Mouse (Mus musculus): ENCODE data around the gene L3mbtl1.

Gene L3mbtl1

GRCm38 (mm10) chr2:162943931-162944330 is 659 bp downstream of the L3mbtl1 start:
- no peak for DNase-seq (ENCODE audit: extremely low spot score, low spot score)

- no peak for DNase-seq (ENCODE audit: extremely low spot score, low spot score)
Observed at GRCm38 (mm10) chr2:162946964-162947363, 3.7 kb downstream of the L3mbtl1 start.

DNA sequence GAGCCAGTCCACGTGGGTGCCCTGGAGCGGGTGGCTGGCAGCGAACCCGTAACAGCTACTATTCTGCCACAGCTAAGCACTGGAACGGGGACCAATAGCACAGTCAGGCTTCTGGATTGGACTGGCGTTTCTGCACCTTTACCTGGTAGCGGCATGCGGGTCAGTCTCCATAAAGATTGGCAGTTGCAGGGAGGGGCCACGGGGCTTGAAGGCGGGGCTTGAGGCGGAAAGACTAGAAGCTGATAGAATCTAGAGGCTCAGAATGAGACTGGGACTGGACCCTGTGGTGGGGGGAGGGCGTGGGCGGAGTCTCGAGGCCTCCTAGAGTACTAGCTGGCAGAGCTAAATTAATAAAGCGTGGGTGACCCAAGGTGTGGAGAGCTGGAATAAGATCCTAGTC is 4.5 kb downstream of the L3mbtl1 start:
- no peak for DNase-seq (ENCODE audit: extremely low spot score, low spot score)

- no peak for DNase-seq (ENCODE audit: extremely low spot score, low spot score)
Observed at GRCm38 (mm10) chr2:162948221-162948620, 4.9 kb downstream of the L3mbtl1 start.

- no peak for DNase-seq (ENCODE audit: extremely low spot score, low spot score)
Observed at GRCm38 (mm10) chr2:162950776-162951175, 7.5 kb downstream of the L3mbtl1 start.

- no peak for DNase-seq (ENCODE audit: extremely low spot score, low spot score)
Observed at GRCm38 (mm10) chr2:162956843-162957242, 13.6 kb downstream of the L3mbtl1 start.

GRCm38 (mm10) chr2:162961321-162961720 is 18.0 kb downstream of the L3mbtl1 start:
- no peak for DNase-seq (ENCODE audit: extremely low spot score, low spot score)

GRCm38 (mm10) chr2:162966734-162967133 is 23.5 kb downstream of the L3mbtl1 start:
- DNase-seq (ENCODE audit: extremely low spot score, low spot score), result no peak

GRCm38 (mm10) chr2:162968357-162968756 is 25.1 kb downstream of the L3mbtl1 start:
- peak; percentile 67 for DNase-seq (ENCODE audit: extremely low spot score, low spot score)

- DNase-seq (ENCODE audit: extremely low spot score, low spot score), result no peak
Observed at GRCm38 (mm10) chr2:162969101-162969500, 25.8 kb downstream of the L3mbtl1 start.

DNA sequence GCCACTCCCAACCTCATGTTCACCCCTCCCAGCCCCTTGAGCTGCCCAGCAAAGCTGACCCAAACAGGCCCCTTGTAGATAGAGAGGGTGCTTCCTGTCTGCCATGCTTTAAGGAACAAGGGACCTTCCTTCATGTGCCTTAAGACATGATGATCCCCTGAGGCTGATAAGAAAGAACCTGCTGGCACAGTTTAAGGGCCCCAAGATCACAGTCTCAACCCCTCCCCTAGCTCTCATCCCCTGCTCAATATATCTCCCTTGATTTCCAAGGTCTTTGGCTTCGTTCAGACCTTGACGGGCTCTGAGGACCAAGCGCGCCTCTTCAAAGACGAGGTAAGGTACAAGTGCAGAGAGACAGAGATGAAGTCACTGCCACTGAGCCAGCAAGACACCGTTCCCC is 27.6 kb downstream of the L3mbtl1 start:
- no peak for DNase-seq (ENCODE audit: extremely low spot score, low spot score)

DNA sequence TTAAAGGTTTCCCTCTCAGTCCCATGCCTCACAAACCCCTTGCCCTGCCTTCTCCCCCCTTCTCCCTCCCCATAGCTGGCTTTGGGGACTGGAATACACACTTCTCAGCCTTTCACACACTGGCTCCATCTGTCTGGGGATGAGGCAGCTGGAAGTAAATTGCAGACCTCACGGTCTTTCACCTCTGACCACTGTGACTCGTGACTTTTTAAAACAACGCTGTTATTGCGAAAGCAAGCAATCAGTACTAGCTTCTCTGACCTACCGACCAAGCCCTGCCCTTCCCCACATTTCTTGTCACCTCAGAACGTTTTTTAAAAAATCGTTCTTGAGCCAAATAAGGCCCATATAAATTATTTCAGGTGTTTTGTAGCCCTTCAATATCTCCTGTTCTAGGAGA is 29.5 kb downstream of the L3mbtl1 start:
- no peak for DNase-seq (ENCODE audit: extremely low spot score, low spot score)

DNA sequence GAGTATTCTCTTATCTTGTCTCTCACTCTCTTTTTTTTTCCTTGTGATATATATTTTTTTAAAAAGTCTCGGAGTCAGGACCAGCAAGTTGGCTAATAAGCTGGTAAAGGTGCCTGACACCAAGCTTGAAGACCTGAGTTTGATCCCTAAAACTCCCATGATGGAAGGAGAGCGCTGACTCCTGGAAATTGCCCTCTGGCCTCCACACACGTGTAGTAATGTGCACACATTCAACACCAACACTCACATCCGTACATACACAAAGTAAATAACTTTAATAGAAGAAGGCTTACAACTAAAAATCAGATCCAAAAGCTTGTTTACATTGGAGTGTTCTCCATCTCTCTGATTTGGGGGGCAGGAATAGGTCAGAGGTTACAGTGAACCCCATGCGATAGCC is 29.9 kb downstream of the L3mbtl1 start:
- no peak for DNase-seq (ENCODE audit: extremely low spot score, low spot score)

- DNase-seq (ENCODE audit: extremely low spot score, low spot score), result peak; percentile 29
Observed at GRCm38 (mm10) chr2:162973637-162974036, 30.4 kb downstream of the L3mbtl1 start.

DNA sequence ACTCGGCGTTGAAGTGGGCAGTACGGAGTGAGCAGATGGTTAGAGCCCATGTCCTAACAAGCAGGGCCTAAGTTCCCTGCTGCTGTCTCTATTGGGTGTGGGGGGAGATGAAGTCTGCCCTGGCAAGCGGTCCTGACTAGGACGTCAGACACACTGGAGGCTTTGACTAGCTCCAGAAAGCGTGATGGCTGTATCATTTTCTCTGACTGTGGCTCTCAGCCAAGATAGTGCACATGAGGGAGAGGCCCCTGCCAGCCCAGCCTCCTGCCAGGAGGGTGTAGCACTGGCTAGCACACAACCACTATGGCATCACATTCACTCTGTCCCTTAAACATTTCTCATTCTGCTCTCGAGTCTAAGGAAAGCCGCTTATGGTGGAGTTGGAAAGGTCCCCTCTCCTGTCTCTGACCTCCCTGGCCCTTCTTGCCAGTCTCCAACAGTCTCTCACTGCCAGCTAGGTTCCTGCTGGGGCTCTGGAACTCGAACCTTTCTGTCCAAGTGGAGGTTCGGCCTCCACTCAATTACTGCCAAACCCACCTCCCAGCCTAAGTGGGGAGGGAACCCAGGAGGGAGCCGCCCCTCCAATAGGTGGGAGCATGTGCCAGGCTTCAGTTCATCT is 32.0 kb downstream of the L3mbtl1 start:
- no peak for DNase-seq (ENCODE audit: extremely low spot score, low spot score)

DNA sequence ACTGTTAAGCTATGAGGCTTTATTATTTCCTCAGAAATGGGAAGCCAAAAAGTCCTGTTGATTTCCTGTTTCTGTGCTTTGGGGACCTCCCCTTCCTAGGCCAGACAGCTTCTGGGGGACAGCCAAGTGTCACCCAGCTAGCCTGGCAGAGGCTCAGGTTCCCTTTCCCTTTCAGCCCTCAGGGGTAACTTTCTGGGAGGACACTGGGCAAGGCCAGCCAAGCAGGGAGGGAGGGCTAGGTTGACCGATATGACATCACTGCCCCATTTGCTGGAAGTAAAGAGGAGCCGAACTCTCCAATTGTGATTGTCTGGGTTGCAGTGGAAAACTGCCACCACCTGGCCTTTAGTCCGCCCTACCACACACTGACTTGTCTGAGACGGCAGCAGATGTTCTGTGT is 32.7 kb downstream of the L3mbtl1 start:
- no peak for DNase-seq (ENCODE audit: extremely low spot score, low spot score)

DNA sequence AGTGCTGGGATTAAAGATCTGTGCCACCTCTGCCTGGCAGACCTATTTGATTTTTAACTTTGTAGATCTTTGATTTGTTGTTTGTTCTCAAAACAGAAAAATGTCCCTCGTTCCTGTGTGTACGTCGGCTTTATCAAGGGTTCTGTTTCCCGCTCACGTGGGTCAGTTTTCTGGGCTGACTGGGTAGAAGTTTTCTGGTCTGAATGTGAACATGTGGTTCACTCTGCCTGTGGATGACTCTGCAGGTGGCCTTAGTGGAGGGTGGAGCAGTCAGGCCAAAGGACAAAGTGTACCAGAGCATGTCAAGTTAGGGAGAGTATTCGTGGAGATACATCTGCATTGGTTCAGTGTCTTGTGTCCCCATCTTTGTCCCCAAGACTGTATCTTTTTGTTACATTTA is 41.1 kb downstream of the L3mbtl1 start:
- DNase-seq (ENCODE audit: extremely low spot score, low spot score), result no peak

GRCm38 (mm10) chr2:162985923-162986322 is 42.7 kb downstream of the L3mbtl1 start:
- no peak for DNase-seq (ENCODE audit: extremely low spot score, low spot score)

GRCm38 (mm10) chr2:162986764-162987163 is 43.5 kb downstream of the L3mbtl1 start:
- DNase-seq (ENCODE audit: extremely low spot score, low spot score), result no peak

DNA sequence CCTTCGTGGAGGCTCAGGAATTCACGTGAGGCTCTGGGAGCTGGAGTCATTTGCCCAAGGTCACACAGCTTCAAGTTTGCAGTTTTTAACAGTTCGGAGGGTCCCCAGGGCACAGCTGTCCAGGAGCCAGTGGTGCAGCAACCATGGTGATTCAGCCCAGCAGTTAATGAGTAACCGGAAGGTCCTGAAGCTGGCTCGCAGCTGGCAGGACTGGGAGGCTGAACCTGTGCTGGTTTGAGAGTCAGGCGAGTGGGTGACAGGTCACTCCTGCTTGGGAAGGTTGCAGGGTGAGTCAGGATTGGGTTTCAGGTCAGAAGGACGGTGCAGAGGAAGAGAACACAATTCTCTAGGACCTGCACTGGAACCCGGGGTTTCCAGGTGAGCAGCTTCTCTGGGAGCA is 43.9 kb downstream of the L3mbtl1 start, which contains the start of gene Sgk2:
Gene Sgk2 (plus strand): TSS at position 113 of the 400 bp plus-strand sequence.
- DNase-seq (ENCODE audit: extremely low spot score, low spot score), result no peak

- no peak for DNase-seq (ENCODE audit: extremely low spot score, low spot score)
Observed at GRCm38 (mm10) chr2:162988235-162988634, 45.0 kb downstream of the L3mbtl1 start.

DNA sequence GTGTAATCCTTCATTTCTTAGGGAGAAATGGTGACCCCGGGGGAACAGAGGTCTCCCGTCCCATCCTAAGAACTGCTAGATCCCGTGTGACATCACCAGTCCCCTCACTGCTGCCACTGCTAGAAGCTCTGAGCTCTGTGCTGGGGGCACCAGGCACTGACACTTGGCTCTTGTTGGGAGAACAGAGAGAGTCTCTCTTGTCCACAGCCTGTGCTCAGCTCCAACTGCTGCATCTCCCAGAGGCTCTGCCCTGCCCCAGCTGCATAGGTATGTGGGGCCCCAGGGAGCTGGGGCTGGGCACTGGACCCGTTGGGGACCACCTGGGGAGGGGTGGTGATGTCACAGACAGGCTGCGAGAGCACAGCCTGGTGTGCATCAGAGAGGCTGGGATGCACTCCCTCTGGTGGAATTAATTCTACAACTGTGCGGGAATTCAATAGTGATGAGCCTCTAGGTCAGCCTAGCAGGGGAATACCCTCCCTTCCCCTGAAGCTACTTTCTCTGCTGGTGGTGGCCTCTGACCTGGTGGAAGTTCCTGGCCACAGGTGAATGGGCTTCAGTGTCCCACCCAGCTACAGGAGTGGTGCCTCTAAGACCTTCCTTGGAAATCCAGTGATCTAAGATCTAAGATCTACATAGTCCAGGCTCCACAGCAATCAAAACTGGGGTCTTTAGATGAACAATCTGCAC is 48.3 kb downstream of the L3mbtl1 start:
- DNase-seq (ENCODE audit: extremely low spot score, low spot score), result no peak

- no peak for DNase-seq (ENCODE audit: extremely low spot score, low spot score)
Observed at GRCm38 (mm10) chr2:162992084-162992437, 48.8 kb downstream of the L3mbtl1 start.

Measured in neural tube, embryonic 10.5 days (tissue).